Mouse (Mus musculus): Measurements from ENCODE around the gene Tex22.

Tex22 gene

DNA sequence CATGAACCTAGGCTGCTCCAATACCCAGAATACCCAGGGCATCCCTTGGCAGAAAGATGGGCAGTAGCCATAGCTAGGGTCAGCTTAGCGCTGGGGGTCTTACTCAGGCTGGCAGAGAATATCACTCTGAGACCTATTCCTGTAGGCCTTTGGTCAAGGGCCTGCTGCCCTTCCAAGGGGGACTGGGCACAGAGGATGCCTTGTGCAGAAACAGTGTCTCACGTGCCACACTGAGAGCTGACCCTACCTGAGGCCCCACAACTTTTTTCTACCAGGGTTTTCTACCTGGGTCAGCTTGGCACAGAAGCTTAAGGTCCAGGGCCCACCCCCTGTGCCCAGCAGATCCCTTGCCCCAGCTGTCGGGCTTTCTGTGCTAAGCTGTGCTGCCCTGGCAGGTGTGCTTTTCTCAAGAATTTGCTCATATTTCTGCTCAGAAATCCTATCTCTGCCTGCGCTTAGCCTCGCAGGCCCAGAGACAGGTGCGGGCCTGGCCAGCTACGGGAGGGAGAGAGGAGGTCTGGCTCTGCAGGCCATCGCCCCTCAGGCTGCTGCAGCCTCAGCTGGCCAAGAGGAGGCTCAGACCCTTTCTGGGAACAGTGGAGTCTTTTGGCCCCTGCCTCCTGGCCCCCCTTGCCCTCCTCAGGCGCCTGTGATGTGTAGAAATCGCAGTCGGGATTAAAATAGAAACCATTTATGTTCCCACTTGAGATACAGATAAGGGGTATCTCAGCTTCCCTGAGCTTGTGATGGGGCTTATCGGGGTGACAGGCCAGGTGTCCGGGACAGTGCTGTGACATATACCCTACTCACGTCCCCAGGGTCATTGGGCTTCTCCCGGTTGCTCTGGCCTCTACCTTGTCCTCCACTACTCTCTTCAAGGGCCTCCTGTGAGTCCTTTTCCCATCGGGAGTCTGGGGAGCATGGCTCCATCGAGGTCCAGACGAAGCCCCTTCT, 63.2 kb downstream of the Tex22 start:
- DNase-seq (ENCODE audit: low spot score), result no peak

DNA sequence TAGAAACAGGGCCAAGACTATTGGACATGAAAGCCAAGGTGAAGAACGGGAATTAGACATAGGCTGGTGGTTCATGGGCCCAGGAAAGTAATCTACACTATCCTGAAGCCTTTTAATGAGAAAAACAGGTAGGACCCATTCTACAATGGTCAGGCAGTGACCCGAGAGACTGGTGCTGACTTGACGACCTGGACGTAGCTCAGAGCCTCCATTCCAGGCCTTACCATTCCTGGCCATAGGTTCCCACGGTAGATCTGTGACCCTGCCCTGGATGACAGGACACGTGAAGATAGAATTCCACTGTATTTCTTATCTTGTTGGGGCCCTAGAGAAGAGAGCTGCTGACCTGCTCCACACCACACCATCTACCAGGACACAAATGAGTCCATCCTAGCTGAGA, 64.0 kb downstream of the Tex22 start:
- DNase-seq (ENCODE audit: low spot score), result no peak
